Mouse (Mus musculus) liver, embryonic 11.5 days (tissue): ENCODE data around the gene Aldh3b2. TPM values are rescaled to one million over a fixed set of nuclear protein-coding genes. Genes with fewer than 3 reads are reported as not detected.

Experiments
- ATAC-seq: fragments of 200-750 bp; cut with Nextera tagmentation; replicated peaks from 2 replicates; pipeline ENCODE4 v1.8.0; 2017; ENCODE audit warnings: moderate number of reproducible peaks, mild to moderate bottlenecking, moderate TSS enrichment, moderate library complexity; ENCODE audit not compliant: low FRiP score
- DNase-seq: peaks from one replicate; pipeline ENCODE4 v3.0.0-alpha.2; 2017; ENCODE audit warnings: low spot score
- H3K27ac ChIP-seq: fragments of 300-500 bp; sonication (generic); 2 replicates; pipeline ENCODE4 v1.5.1; 2014; ENCODE audit warnings: mild to moderate bottlenecking, low read depth, low read length, control low read depth
- H3K27me3 ChIP-seq: fragments of 300-500 bp; sonication (generic); replicated peaks from 2 replicates; pipeline ENCODE4 v1.6.1; 2014; ENCODE audit warnings: low read length, mixed read lengths; ENCODE audit not compliant: control insufficient read depth, insufficient read depth
- H3K36me3 ChIP-seq: fragments of 300-500 bp; sonication (generic); 2 replicates; pipeline ENCODE4 v1.6.1; 2014; ENCODE audit warnings: mild to moderate bottlenecking, low read length, moderate library complexity, mixed read lengths; ENCODE audit not compliant: control insufficient read depth, insufficient read depth
- H3K4me1 ChIP-seq: fragments of 300-500 bp; sonication (generic); replicated peaks from 2 replicates; pipeline ENCODE4 v1.6.1; 2014; ENCODE audit warnings: low read length, mixed read lengths; ENCODE audit not compliant: control insufficient read depth, insufficient read depth
- H3K4me2 ChIP-seq: fragments of 300-500 bp; sonication (generic); 2 replicates; pipeline ENCODE4 v1.6.1; 2014; ENCODE audit warnings: mild to moderate bottlenecking, control low read depth, moderate library complexity
- H3K4me3 ChIP-seq: fragments of 300-500 bp; sonication (generic); 2 replicates; pipeline ENCODE4 v1.5.1; 2014; ENCODE audit warnings: low read depth, low read length, control low read depth
- H3K9ac ChIP-seq: fragments of 300-500 bp; sonication (generic); 2 replicates; pipeline ENCODE4 v1.6.1; 2014; ENCODE audit warnings: low read depth, low read length, control low read depth
- H3K9me3 ChIP-seq: fragments of 300-500 bp; sonication (generic); 2 replicates; pipeline ENCODE4 v1.6.1; 2016; ENCODE audit warnings: low read length, inconsistent platforms, mixed read lengths; ENCODE audit not compliant: control insufficient read depth
- WGBS: fragments of 180-500 bp; shearing (Covaris S2); extraction: QIAGEN DNeasy Blood & Tissue Kit; methylation state at CpG from one replicate; pipeline ENCODE4 v1.1.7; 2014; 5-methylcytosine and 5-hydroxymethylcytosine counted together
- polyA plus RNA-seq: library from polyadenylated mRNA; unstranded; fragments of >200 nt; fragmentation: Nextera tagmentation; extraction: Ambion mirVana; gene quantifications from 2 replicates; pipeline ENCODE4 v1.2.1, GENCODE M21; 2014

Aldh3b2 gene
- polyA plus RNA-seq, 1 experiment from 2014 or later = 0.70 TPM

- Histone ChIP-seq H3K36me3 (no peaks in the 10 kb centered on the region), H3K9me3 (no peaks in the 10 kb centered on the region), H3K4me2 (peak within 1 kb of the TSS; percentile 48), H3K4me1 (peaks cover 23% of the 10 kb centered on the region), H3K9ac (peak within 1 kb of the TSS; percentile 35; the same call in 1 of the 2 replicates), H3K27ac (peak within 1 kb of the TSS; percentile 61; the same call in 1 of the 2 replicates), H3K27me3 (no peaks in the 10 kb centered on the region), H3K4me3 (0 out of 2 replicates have a peak within 1 kb of the TSS, but pooled peaks have one; percentile 14)
- DNase-seq (peak; percentile 75), ATAC-seq (peak; percentile 66)
- WGBS = 11% methylated on average over 8 of the region's 8 CpGs
Measured at GRCm38 (mm10) chr19:3986334-3986733, 14.2 kb downstream of the Aldh3b2 start, which contains the start of gene Acy3. Gene Acy3, plus strand, starts transcription at chr19:3986570.

GRCm38 (mm10) chr19:3988066-3988465 is 15.9 kb downstream of the Aldh3b2 start:
- DNase-seq (no peak), ATAC-seq (no peak)
- Histone ChIP-seq H3K4me1 (peaks cover 23% of the 10 kb centered on the region), H3K4me3 (no peak overlapping the region), H3K27me3 (no peaks in the 10 kb centered on the region), H3K9ac (no peak overlapping the region), H3K4me2 (no peak overlapping the region), H3K36me3 (no peaks in the 10 kb centered on the region), H3K27ac (no peak overlapping the region), H3K9me3 (no peaks in the 10 kb centered on the region)
- 85% methylated on average over 13 of the region's 14 CpGs for WGBS

GRCm38 (mm10) chr19:3988750-3989149 is 16.6 kb downstream of the Aldh3b2 start:
- DNase-seq (no peak), ATAC-seq (no peak)
- no peak overlapping the region for H3K27ac ChIP-seq
- WGBS = 87% methylated on average over 4 of the region's 4 CpGs
- no peak overlapping the region for H3K4me3 ChIP-seq
- no peaks in the 10 kb centered on the region for H3K27me3 ChIP-seq
- H3K9ac ChIP-seq = no peak overlapping the region
- H3K4me1 ChIP-seq = peaks cover 23% of the 10 kb centered on the region
- H3K9me3 ChIP-seq = no peaks in the 10 kb centered on the region
- no peak overlapping the region for H3K4me2 ChIP-seq
- no peaks in the 10 kb centered on the region for H3K36me3 ChIP-seq

GRCm38 (mm10) chr19:3990804-3991203 is 18.7 kb downstream of the Aldh3b2 start:
- no peak for DNase-seq
- ATAC-seq = no peak
- Histone ChIP-seq H3K4me1 (peaks cover 15% of the 10 kb centered on the region), H3K27me3 (no peaks in the 10 kb centered on the region), H3K9ac (no peak overlapping the region), H3K9me3 (no peaks in the 10 kb centered on the region), H3K4me3 (no peak overlapping the region), H3K27ac (no peak overlapping the region), H3K4me2 (no peak overlapping the region), H3K36me3 (no peaks in the 10 kb centered on the region)
- WGBS = 57% methylated on average over 6 of the region's 6 CpGs

- no peak overlapping the region for H3K27ac ChIP-seq
- no peaks in the 10 kb centered on the region for H3K9me3 ChIP-seq
- WGBS = 89% methylated on average over 3 of the region's 3 CpGs
- no peak overlapping the region for H3K4me2 ChIP-seq
- H3K4me1 ChIP-seq = peaks cover 10% of the 10 kb centered on the region
- no peaks in the 10 kb centered on the region for H3K27me3 ChIP-seq
- ATAC-seq = no peak
- no peak overlapping the region for H3K4me3 ChIP-seq
- no peaks in the 10 kb centered on the region for H3K36me3 ChIP-seq
- no peak for DNase-seq
- no peak overlapping the region for H3K9ac ChIP-seq
Measured at GRCm38 (mm10) chr19:3991562-3991961, 19.4 kb downstream of the Aldh3b2 start.

GRCm38 (mm10) chr19:3991966-3992365 is 19.8 kb downstream of the Aldh3b2 start:
- Histone ChIP-seq H3K4me1 (peaks cover 6% of the 10 kb centered on the region; the same call in 1 of the 2 replicates), H3K27ac (no peak overlapping the region), H3K9ac (no peak overlapping the region), H3K9me3 (no peaks in the 10 kb centered on the region), H3K4me3 (no peak overlapping the region), H3K36me3 (no peaks in the 10 kb centered on the region), H3K27me3 (no peaks in the 10 kb centered on the region), H3K4me2 (no peak overlapping the region)
- WGBS = 82% methylated on average over 3 of the region's 3 CpGs
- no peak for ATAC-seq
- DNase-seq = no peak

GRCm38 (mm10) chr19:3992416-3992815 is 20.3 kb downstream of the Aldh3b2 start, which contains the start of gene Tbx10:
Gene Tbx10, plus strand, starts transcription at chr19:3992752.
- H3K36me3 ChIP-seq = no peaks in the 10 kb centered on the region
- no peak within 1 kb of the TSS for H3K9ac ChIP-seq
- H3K4me2 ChIP-seq = no peak within 1 kb of the TSS
- no peak within 1 kb of the TSS for H3K4me3 ChIP-seq
- no peak for ATAC-seq
- H3K27me3 ChIP-seq = no peaks in the 10 kb centered on the region
- 0 out of 2 replicates have a peak, but pooled peaks cover 4% of the 10 kb centered on the region for H3K4me1 ChIP-seq
- WGBS = 57% methylated on average over 5 of the region's 5 CpGs
- DNase-seq = no peak
- H3K9me3 ChIP-seq = no peaks in the 10 kb centered on the region
- no peak within 1 kb of the TSS for H3K27ac ChIP-seq

GRCm38 (mm10) chr19:3994932-3995331 is 22.8 kb downstream of the Aldh3b2 start:
- DNase-seq = no peak
- 0 out of 2 replicates have a peak overlapping the region, but pooled peaks have one; percentile 6 for H3K27ac ChIP-seq
- H3K4me2 ChIP-seq = no peak overlapping the region
- no peak overlapping the region for H3K9ac ChIP-seq
- ATAC-seq = no peak
- H3K4me1 ChIP-seq = peaks cover 12% of the 10 kb centered on the region
- no peak overlapping the region for H3K4me3 ChIP-seq
- WGBS = 61% methylated on average over 6 of the region's 6 CpGs
- no peaks in the 10 kb centered on the region for H3K9me3 ChIP-seq
- no peaks in the 10 kb centered on the region for H3K36me3 ChIP-seq
- no peaks in the 10 kb centered on the region for H3K27me3 ChIP-seq

- WGBS = 86% methylated on average over 3 of the region's 3 CpGs
- Histone ChIP-seq H3K36me3 (no peaks in the 10 kb centered on the region), H3K4me1 (peaks cover 12% of the 10 kb centered on the region), H3K27me3 (no peaks in the 10 kb centered on the region), H3K4me2 (no peak overlapping the region), H3K9ac (no peak overlapping the region), H3K9me3 (no peaks in the 10 kb centered on the region), H3K27ac (no peak overlapping the region), H3K4me3 (no peak overlapping the region)
- no peak for ATAC-seq
- DNase-seq = no peak
Measured at GRCm38 (mm10) chr19:3995505-3995904, 23.4 kb downstream of the Aldh3b2 start.
